Mouse (Mus musculus) hindbrain, embryonic 12.5 days (tissue): ENCODE data around the gene Comp. TPM values are rescaled to one million over a fixed set of nuclear protein-coding genes. Genes with fewer than 3 reads are reported as not detected.

Experiments used
- ATAC-seq: fragments of 200-750 bp; cut with Nextera tagmentation; 2 replicates; pipeline ENCODE4 v1.8.0; 2017; ENCODE audit warnings: moderate TSS enrichment; ENCODE audit not compliant: low FRiP score
- H3K27ac ChIP-seq: fragments of 300-500 bp; sonication (generic); 2 replicates; pipeline ENCODE4 v1.5.1; 2016; ENCODE audit warnings: mild to moderate bottlenecking
- H3K27me3 ChIP-seq: fragments of 300-500 bp; sonication (generic); 2 replicates; pipeline ENCODE4 v1.6.1; 2016; ENCODE audit warnings: mild to moderate bottlenecking
- H3K36me3 ChIP-seq: fragments of 300-500 bp; sonication (generic); 2 replicates; pipeline ENCODE4 v1.6.1; 2016; ENCODE audit warnings: mild to moderate bottlenecking
- H3K4me1 ChIP-seq: fragments of 300-500 bp; sonication (generic); 2 replicates; pipeline ENCODE4 v1.6.1; 2016
- H3K4me2 ChIP-seq: fragments of 300-500 bp; sonication (generic); replicated peaks from 2 replicates; pipeline ENCODE4 v1.6.1; 2016; ENCODE audit warnings: mild to moderate bottlenecking
- H3K4me3 ChIP-seq: fragments of 300-500 bp; sonication (generic); 2 replicates; pipeline ENCODE4 v1.5.1; 2016; ENCODE audit warnings: mild to moderate bottlenecking
- H3K9ac ChIP-seq: fragments of 300-500 bp; sonication (generic); 2 replicates; pipeline ENCODE4 v1.6.1; 2016; ENCODE audit warnings: mild to moderate bottlenecking, moderate library complexity
- H3K9me3 ChIP-seq: fragments of 300-500 bp; sonication (generic); replicated peaks from 2 replicates; pipeline ENCODE4 v1.6.1; 2016; ENCODE audit warnings: mild to moderate bottlenecking
- WGBS: fragments of 180-500 bp; shearing (Covaris S2); methylation state at CpG from one replicate; pipeline ENCODE4 v1.1.7; 2016; 5-methylcytosine and 5-hydroxymethylcytosine counted together
- polyA plus RNA-seq: library from polyadenylated mRNA; unstranded; fragments of >200 nt; fragmentation: Nextera tagmentation; extraction: Ambion mirVana; gene quantifications from 2 replicates; pipeline ENCODE4 v1.2.1, GENCODE M21; 2016

Comp gene
- polyA plus RNA-seq: 1.2 and 3.0 TPM in 2 replicates

DNA sequence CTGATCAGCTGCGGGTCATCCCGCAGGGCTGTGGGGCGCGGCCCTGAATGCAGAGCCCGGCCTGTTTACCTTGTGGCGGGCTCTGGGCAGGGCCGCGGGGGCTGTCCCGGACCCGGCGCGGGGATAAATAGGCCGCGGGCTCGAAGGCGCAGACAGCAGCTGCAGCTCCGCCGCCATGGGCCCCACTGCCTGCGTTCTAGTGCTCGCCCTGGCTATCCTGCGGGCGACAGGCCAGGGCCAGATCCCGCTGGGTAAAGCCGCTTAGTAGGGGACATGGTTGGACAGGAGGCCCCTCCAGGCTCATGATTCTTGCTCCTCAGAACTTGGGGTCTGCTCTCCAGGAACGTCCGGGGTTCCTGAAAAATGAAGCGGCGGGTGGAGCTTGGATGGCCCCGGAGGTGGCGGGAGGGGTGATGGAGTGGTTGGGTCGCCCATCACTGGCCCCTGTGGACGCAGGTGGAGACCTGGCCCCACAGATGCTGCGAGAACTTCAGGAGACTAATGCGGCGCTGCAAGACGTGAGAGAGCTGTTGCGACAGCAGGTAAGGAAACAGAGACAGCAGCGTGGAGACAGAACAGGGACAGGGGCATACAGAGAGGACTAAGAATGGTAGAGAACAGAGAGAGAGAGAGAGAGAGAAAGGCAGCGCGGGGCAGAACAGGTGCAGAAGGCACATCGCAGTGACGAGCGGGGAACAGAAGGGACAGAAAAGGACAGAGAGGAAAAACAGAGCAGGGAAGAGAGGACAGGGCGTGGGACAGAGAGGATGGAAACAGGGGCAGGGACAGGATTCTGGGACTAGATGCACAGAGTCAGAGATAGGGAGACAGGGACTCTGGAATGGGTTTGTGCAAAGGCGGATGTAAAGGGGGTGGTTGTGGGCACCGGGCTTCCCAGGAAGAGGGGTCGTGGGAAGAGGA lies at the start of gene Comp:
TSS of gene Comp (plus strand) at position 162 of the 921 bp plus-strand sequence.
- Histone ChIP-seq H3K4me3 (peak within 1 kb of the TSS; percentile 36), H3K36me3 (no peaks in the 10 kb centered on the region), H3K4me1 (peaks cover 30% of the 10 kb centered on the region), H3K4me2 (peak within 1 kb of the TSS; percentile 51), H3K9ac (peak within 1 kb of the TSS; percentile 39; the same call in 1 of the 2 replicates), H3K27ac (no peak within 1 kb of the TSS), H3K9me3 (no peaks in the 10 kb centered on the region), H3K27me3 (peaks cover 83% of the 10 kb centered on the region)
- 3% methylated on average over 47 of the region's 47 CpGs for WGBS
- ATAC-seq: no peak

DNA sequence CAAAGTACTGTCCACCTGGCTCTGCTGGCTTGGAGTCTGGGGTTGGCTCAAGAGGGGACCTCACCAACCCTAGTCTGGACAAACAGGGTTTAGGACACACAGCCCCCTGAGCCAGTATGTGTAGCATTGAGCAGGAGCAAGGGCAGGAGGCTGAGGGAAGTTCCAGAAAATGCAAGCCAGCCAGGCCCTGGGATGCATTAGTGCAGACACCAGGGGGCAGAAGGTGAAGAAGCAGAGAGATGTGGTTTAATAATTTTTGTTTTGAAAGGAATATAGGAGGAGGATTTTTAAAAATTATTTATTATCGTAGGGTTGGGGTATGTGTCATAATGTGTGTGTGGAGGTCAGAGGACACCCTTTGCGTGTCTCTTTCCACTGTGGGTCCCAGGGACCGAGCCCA lies 49.6 kb upstream of the Comp start:
- H3K36me3 ChIP-seq: peaks cover 49% of the 10 kb centered on the region
- H3K9me3 ChIP-seq: no peaks in the 10 kb centered on the region
- H3K4me2 ChIP-seq: no peak overlapping the region
- H3K27ac ChIP-seq: no peak overlapping the region
- no peak overlapping the region for H3K4me3 ChIP-seq
- no peaks in the 10 kb centered on the region for H3K4me1 ChIP-seq
- 0 out of 2 replicates have a peak, but pooled peaks cover 2% of the 10 kb centered on the region for H3K27me3 ChIP-seq
- 91% methylated on average over 3 of the region's 3 CpGs for WGBS
- H3K9ac ChIP-seq: no peak overlapping the region
- no peak for ATAC-seq

- 92% methylated on average over 6 of the region's 6 CpGs for WGBS
- no peaks in the 10 kb centered on the region for H3K9me3 ChIP-seq
- H3K27me3 ChIP-seq: peaks cover 26% of the 10 kb centered on the region
- peaks cover 31% of the 10 kb centered on the region for H3K4me1 ChIP-seq
- no peak overlapping the region for H3K4me3 ChIP-seq
- H3K4me2 ChIP-seq: no peak overlapping the region
- H3K36me3 ChIP-seq: peaks cover 62% of the 10 kb centered on the region
- no peak for ATAC-seq
- no peak overlapping the region for H3K9ac ChIP-seq
- H3K27ac ChIP-seq: no peak overlapping the region
Measured at GRCm38 (mm10) chr8:70327512-70327911, 45.8 kb upstream of the Comp start.

- peaks cover 66% of the 10 kb centered on the region for H3K36me3 ChIP-seq
- 22% methylated on average over 14 of the region's 14 CpGs for whole genome bisulfite sequencing
- H3K27me3 ChIP-seq: peaks cover 26% of the 10 kb centered on the region
- peaks cover 31% of the 10 kb centered on the region for H3K4me1 ChIP-seq
- ATAC-seq: no peak
- peak within 1 kb of the TSS; percentile 38 for H3K4me2 ChIP-seq
- H3K27ac ChIP-seq: peak within 1 kb of the TSS; percentile 57
- H3K9ac ChIP-seq: peak within 1 kb of the TSS; percentile 18; the same call in 1 of the 2 replicates
- H3K9me3 ChIP-seq: no peaks in the 10 kb centered on the region
- peak within 1 kb of the TSS; percentile 13 for H3K4me3 ChIP-seq
Measured at GRCm38 (mm10) chr8:70329124-70329834, 44.1 kb upstream of the Comp start, which contains the start of gene Gdf1. Gene Gdf1, plus strand, starts transcription at chr8:70329817.

GRCm38 (mm10) chr8:70329835-70330740 lies 43.3 kb upstream of the Comp start:
- Histone ChIP-seq H3K27ac (peak overlapping the region; percentile 57), H3K36me3 (peaks cover 67% of the 10 kb centered on the region), H3K27me3 (peaks cover 26% of the 10 kb centered on the region), H3K9me3 (no peaks in the 10 kb centered on the region), H3K4me2 (peak overlapping the region; percentile 38), H3K9ac (peak overlapping the region; percentile 13; the same call in 1 of the 2 replicates), H3K4me1 (peaks cover 31% of the 10 kb centered on the region), H3K4me3 (peak overlapping the region; percentile 13)
- WGBS: 5% methylated on average over 45 of the region's 45 CpGs
- ATAC-seq: peak; percentile 44

- 24% methylated on average over 53 of the region's 53 CpGs for WGBS
- Histone ChIP-seq H3K4me1 (peaks cover 31% of the 10 kb centered on the region), H3K4me3 (peak overlapping the region; percentile 13), H3K36me3 (peaks cover 73% of the 10 kb centered on the region), H3K9ac (peak overlapping the region; percentile 13; the same call in 1 of the 2 replicates), H3K9me3 (no peaks in the 10 kb centered on the region), H3K27ac (peak overlapping the region; percentile 57), H3K27me3 (peaks cover 26% of the 10 kb centered on the region), H3K4me2 (peak overlapping the region; percentile 38)
- peak; percentile 85 for ATAC-seq
Measured at GRCm38 (mm10) chr8:70330741-70331364, 42.5 kb upstream of the Comp start.

DNA sequence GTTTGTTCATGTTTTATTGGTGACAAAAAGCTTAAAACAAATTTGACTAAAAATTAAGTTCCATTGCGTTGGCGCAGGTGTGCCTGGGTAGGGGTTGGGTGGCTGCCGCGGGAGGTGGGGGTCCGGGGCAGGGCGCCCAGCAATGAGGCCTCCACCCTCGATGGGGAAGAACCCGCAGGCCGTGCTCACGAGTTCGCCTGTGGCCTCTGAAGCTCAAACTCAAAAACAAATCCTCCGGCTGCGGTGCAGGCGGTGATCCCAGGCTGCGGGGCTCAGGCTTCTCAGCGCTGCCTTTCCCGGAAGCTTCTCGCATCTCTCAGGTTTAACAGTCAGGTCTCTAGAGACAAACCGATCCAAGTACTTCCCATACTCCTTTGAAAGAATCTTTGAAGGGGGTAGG lies 41.8 kb upstream of the Comp start:
- 65% methylated on average over 19 of the region's 19 CpGs for WGBS
- no peaks in the 10 kb centered on the region for H3K9me3 ChIP-seq
- H3K4me3 ChIP-seq: no peak overlapping the region
- peaks cover 31% of the 10 kb centered on the region for H3K4me1 ChIP-seq
- no peak for ATAC-seq
- H3K4me2 ChIP-seq: no peak overlapping the region
- 0 out of 2 replicates have a peak overlapping the region, but pooled peaks have one; percentile 26 for H3K27ac ChIP-seq
- H3K9ac ChIP-seq: no peak overlapping the region
- H3K27me3 ChIP-seq: peaks cover 26% of the 10 kb centered on the region
- H3K36me3 ChIP-seq: peaks cover 77% of the 10 kb centered on the region

DNA sequence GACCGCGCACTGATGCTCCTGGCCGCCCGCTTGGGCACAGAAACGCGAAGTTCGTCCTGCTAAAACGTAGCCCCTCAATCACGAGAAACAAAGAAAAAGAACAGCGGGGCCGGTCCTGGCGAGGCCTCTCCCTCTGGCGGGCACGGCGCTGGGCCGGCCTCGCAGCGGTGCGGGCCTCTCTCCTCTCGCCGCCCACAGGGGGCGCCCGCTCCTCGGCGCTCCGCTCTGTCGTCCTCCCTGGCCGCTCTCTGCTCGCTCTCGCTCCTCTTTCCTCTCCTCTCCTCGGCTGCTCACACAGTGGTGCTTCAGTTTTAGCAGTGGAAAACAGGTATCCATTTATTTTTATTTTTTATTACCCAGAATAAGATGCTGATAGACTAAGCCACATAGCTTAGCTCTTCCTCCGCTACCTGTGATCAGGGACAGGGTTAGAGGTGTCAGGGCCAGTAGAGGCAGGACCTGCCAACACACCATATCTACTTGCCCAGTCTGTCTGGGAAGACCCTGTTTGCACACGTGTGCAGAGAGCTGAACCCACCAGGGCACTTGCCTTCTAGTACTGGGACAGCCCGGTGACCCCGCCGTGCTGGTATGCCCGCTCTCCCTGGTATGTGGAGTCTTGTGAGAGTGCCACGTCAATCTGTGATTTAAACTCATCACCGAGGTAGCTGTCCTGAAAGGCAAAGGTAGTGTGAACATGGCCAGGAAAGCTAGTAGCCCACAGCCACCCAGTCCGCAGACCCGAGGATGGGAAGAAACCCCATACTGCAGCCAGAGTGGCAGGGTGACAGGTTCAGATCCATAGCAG lies 41.1 kb upstream of the Comp start:
- Histone ChIP-seq H3K36me3 (peaks cover 81% of the 10 kb centered on the region), H3K27ac (peak overlapping the region; percentile 35; the same call in 1 of the 2 replicates), H3K27me3 (peaks cover 26% of the 10 kb centered on the region), H3K4me2 (peak overlapping the region; percentile 19; the same call in 1 of the 2 replicates), H3K9me3 (no peaks in the 10 kb centered on the region), H3K4me1 (peaks cover 31% of the 10 kb centered on the region), H3K4me3 (no peak overlapping the region), H3K9ac (peak overlapping the region; percentile 43; the same call in 1 of the 2 replicates)
- WGBS: 22% methylated on average over 41 of the region's 41 CpGs
- ATAC-seq: peak; percentile 71

GRCm38 (mm10) chr8:70332878-70333202 lies 40.5 kb upstream of the Comp start:
- ATAC-seq: no peak
- Histone ChIP-seq H3K36me3 (peaks cover 81% of the 10 kb centered on the region), H3K9ac (no peak overlapping the region)

DNA sequence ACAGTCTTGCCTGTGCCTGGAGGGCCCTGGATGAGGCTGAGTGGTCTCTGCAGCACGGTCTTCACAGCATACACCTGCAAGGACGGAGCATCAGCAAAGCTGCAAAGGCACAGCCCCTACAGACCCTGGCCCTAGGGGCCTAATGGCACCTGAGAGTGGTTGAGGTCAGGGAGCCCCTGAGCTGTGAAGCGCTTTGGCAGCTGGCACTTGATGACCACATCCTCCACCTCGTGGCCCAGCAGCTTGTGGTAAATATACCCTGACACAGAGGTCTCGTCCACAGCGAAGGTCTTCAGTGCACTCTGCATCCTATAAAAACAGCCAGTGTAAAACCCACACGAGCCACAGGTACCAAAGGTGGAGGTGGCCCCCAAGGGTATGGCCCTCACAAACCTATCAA lies 34.4 kb upstream of the Comp start:
- no peak overlapping the region for H3K27ac ChIP-seq
- H3K4me1 ChIP-seq: peaks cover 3% of the 10 kb centered on the region; the same call in 1 of the 2 replicates
- no peak overlapping the region for H3K9ac ChIP-seq
- 91% methylated on average over 7 of the region's 7 CpGs for WGBS
- no peaks in the 10 kb centered on the region for H3K9me3 ChIP-seq
- H3K4me2 ChIP-seq: no peak overlapping the region
- H3K27me3 ChIP-seq: no peaks in the 10 kb centered on the region
- peaks cover 99% of the 10 kb centered on the region for H3K36me3 ChIP-seq
- H3K4me3 ChIP-seq: no peak overlapping the region
- ATAC-seq: no peak

More at GRCm38 (mm10) chr8:70332878-70333202, 40.5 kb upstream of the Comp start:
- Histone ChIP-seq H3K27me3 (peaks cover 26% of the 10 kb centered on the region), H3K4me3 (no peak overlapping the region), H3K4me1 (peaks cover 31% of the 10 kb centered on the region), H3K27ac (no peak overlapping the region), H3K4me2 (no peak overlapping the region), H3K9me3 (no peaks in the 10 kb centered on the region)
- 97% methylated on average over 6 of the region's 6 CpGs for whole genome bisulfite sequencing
